Mouse (Mus musculus) megakaryocyte, embryonic 14.5 days (primary cell): Measurements from ENCODE around the gene Urb2. TPM values are rescaled to one million over a fixed set of nuclear protein-coding genes. Genes with fewer than 3 reads are reported as not detected.
"Not testable (repeated sequence)": the region's sequence is repeated elsewhere in the genome, so short reads cannot be mapped to it uniquely, and the experiment has no call there.

ENCODE experiments used
- H3K27me3 ChIP-seq: replicated peaks from 2 replicates; pipeline ENCODE3; 2012; ENCODE audit warnings: inconsistent platforms
- H3K36me3 ChIP-seq: replicated peaks from 2 replicates; pipeline ENCODE3; 2012; ENCODE audit warnings: low read length, inconsistent platforms, mixed read lengths
- H3K4me1 ChIP-seq: 2 replicates; pipeline ENCODE4 v1.6.1; 2012; ENCODE audit warnings: inconsistent platforms
- H3K4me3 ChIP-seq: replicated peaks from 2 replicates; pipeline ENCODE3; 2012; ENCODE audit warnings: moderate library complexity, mild to moderate bottlenecking, inconsistent platforms
- H3K9me3 ChIP-seq: 2 replicates; pipeline ENCODE4 v1.6.1; 2012; ENCODE audit warnings: inconsistent platforms
- FLI1 ChIP-seq: IDR thresholded peaks from 2 replicates; pipeline ENCODE4 v1.6.1; 2012; ENCODE audit warnings: low read length, inconsistent platforms, mixed read lengths
- GATA1 ChIP-seq: IDR thresholded peaks from 3 replicates; pipeline ENCODE4 v1.6.1; 2012; ENCODE audit warnings: mixed read lengths, low read length, inconsistent platforms, borderline replicate concordance
- polyA plus RNA-seq: library from polyadenylated mRNA; stranded (reverse); fragments of >175 nt; gene quantifications from 2 replicates; pipeline ENCODE4 v1.2.3, GENCODE M21; 2012; ENCODE audit warnings: low replicate concordance; ENCODE audit not compliant: insufficient read depth

The Urb2 gene
- polyA plus RNA-seq, 1 experiment, result 0.92 TPM

- no peak for TF ChIP-seq FLI1
- TF ChIP-seq GATA1, result no peak
- H3K27me3 ChIP-seq, result no peaks in the 10 kb centered on the region
- H3K4me1 ChIP-seq, result peaks cover 66% of the 10 kb centered on the region
- H3K36me3 ChIP-seq, result peaks cover 18% of the 10 kb centered on the region
- H3K4me3 ChIP-seq, result no peak overlapping the region
- no peaks in the 10 kb centered on the region for H3K9me3 ChIP-seq
These were observed 6.6 kb upstream of the Urb2 start for GRCm38 (mm10) chr8:124014751-124015150.

GRCm38 (mm10) chr8:124019782-124020181 lies 1.5 kb upstream of the Urb2 start:
- Histone ChIP-seq H3K27me3 (no peaks in the 10 kb centered on the region), H3K36me3 (peaks cover 17% of the 10 kb centered on the region), H3K9me3 (no peaks in the 10 kb centered on the region), H3K4me3 (peak overlapping the region; percentile 92), H3K4me1 (peaks cover 83% of the 10 kb centered on the region)
- TF ChIP-seq FLI1, result no peak
- no peak for TF ChIP-seq GATA1

- TF ChIP-seq FLI1 (no peak), GATA1 (no peak)
- H3K36me3 ChIP-seq, result peaks cover 24% of the 10 kb centered on the region
- H3K27me3 ChIP-seq, result no peaks in the 10 kb centered on the region
- no peaks in the 10 kb centered on the region for H3K9me3 ChIP-seq
- peaks cover 74% of the 10 kb centered on the region for H3K4me1 ChIP-seq
- peak overlapping the region; percentile 92 for H3K4me3 ChIP-seq
These were observed 670 bp upstream of the Urb2 start for GRCm38 (mm10) chr8:124020439-124021236.

GRCm38 (mm10) chr8:124026265-124026664 lies 5.0 kb downstream of the Urb2 start:
- H3K4me1 ChIP-seq, result peaks cover 33% of the 10 kb centered on the region
- not testable (repeated sequence) for H3K9me3 ChIP-seq, H3K27me3 ChIP-seq, H3K4me3 ChIP-seq
- peaks cover 75% of the 10 kb centered on the region for H3K36me3 ChIP-seq

- TF ChIP-seq GATA1, result no peak
- no peak for TF ChIP-seq FLI1
- Histone ChIP-seq H3K4me3 (no peak overlapping the region), H3K9me3 (no peaks in the 10 kb centered on the region), H3K4me1 (peaks cover 25% of the 10 kb centered on the region), H3K36me3 (peaks cover 86% of the 10 kb centered on the region), H3K27me3 (no peaks in the 10 kb centered on the region)
These were observed 6.5 kb downstream of the Urb2 start for GRCm38 (mm10) chr8:124027831-124028230.

- Histone ChIP-seq H3K9me3 (no peaks in the 10 kb centered on the region), H3K4me3 (no peak overlapping the region), H3K27me3 (no peaks in the 10 kb centered on the region), H3K4me1 (peaks cover 14% of the 10 kb centered on the region), H3K36me3 (peaks cover 94% of the 10 kb centered on the region)
- TF ChIP-seq FLI1, result no peak
- no peak for TF ChIP-seq GATA1
These were observed 12.1 kb downstream of the Urb2 start for GRCm38 (mm10) chr8:124033400-124033799.

- Histone ChIP-seq H3K4me1 (peaks cover 3% of the 10 kb centered on the region; the same call in 1 of the 2 replicates), H3K36me3 (peaks cover 93% of the 10 kb centered on the region), H3K27me3 (no peaks in the 10 kb centered on the region), H3K9me3 (no peaks in the 10 kb centered on the region), H3K4me3 (peak overlapping the region; percentile 8)
- TF ChIP-seq FLI1 (no peak), GATA1 (no peak)
These were observed 16.8 kb downstream of the Urb2 start for GRCm38 (mm10) chr8:124038121-124038520.

- no peak overlapping the region for H3K4me3 ChIP-seq
- H3K36me3 ChIP-seq, result peaks cover 92% of the 10 kb centered on the region
- H3K27me3 ChIP-seq, result no peaks in the 10 kb centered on the region
- no peaks in the 10 kb centered on the region for H3K9me3 ChIP-seq
- TF ChIP-seq GATA1 (no peak), FLI1 (no peak)
- no peaks in the 10 kb centered on the region for H3K4me1 ChIP-seq
These were observed 18.0 kb downstream of the Urb2 start for GRCm38 (mm10) chr8:124039351-124039750.

- no peak for TF ChIP-seq GATA1
- no peak for TF ChIP-seq FLI1
- no peaks in the 10 kb centered on the region for H3K9me3 ChIP-seq
- peaks cover 89% of the 10 kb centered on the region for H3K36me3 ChIP-seq
These were observed 20.9 kb downstream of the Urb2 start for GRCm38 (mm10) chr8:124042201-124042600.

GRCm38 (mm10) chr8:124044421-124044820 lies 23.1 kb downstream of the Urb2 start:
- H3K36me3 ChIP-seq, result peaks cover 82% of the 10 kb centered on the region

More at GRCm38 (mm10) chr8:124042201-124042600, 20.9 kb downstream of the Urb2 start:
- peaks cover 11% of the 10 kb centered on the region for H3K4me1 ChIP-seq
- no peak overlapping the region for H3K4me3 ChIP-seq
- H3K27me3 ChIP-seq, result no peaks in the 10 kb centered on the region

More at GRCm38 (mm10) chr8:124044421-124044820, 23.1 kb downstream of the Urb2 start:
- TF ChIP-seq FLI1 (no peak), GATA1 (no peak)
- Histone ChIP-seq H3K4me1 (peaks cover 11% of the 10 kb centered on the region), H3K9me3 (no peaks in the 10 kb centered on the region), H3K4me3 (no peak overlapping the region), H3K27me3 (no peaks in the 10 kb centered on the region)
